Mouse (Mus musculus): ENCODE measurements around the gene Gdf15. TPM values are rescaled to one million over a fixed set of nuclear protein-coding genes. Genes with fewer than 3 reads are reported as not detected.
"Not testable (repeated sequence)": the region's sequence is repeated elsewhere in the genome, so short reads cannot be mapped to it uniquely, and the experiment has no call there.

Gdf15 gene
- total RNA-seq, 2 experiments from 2014 or later = 0.59 to 1.8 TPM

- not testable (repeated sequence) for DNase-seq (ENCODE audit: low spot score in 2 of 2)
These were observed 44.3 kb downstream of the Gdf15 start for GRCm38 (mm10) chr8:70587955-70588354.

GRCm38 (mm10) chr8:70585258-70585652 lies 47.0 kb downstream of the Gdf15 start:
- peak in 1 of 2 experiments; percentile 51 for DNase-seq (ENCODE audit: low spot score in 2 of 2)

GRCm38 (mm10) chr8:70584606-70585257 lies 47.5 kb downstream of the Gdf15 start:
- DNase-seq (ENCODE audit: low spot score in 2 of 2) = no peak

GRCm38 (mm10) chr8:70583476-70584387 lies 48.5 kb downstream of the Gdf15 start:
- no peak for DNase-seq (ENCODE audit: low spot score in 2 of 2)

Other genes starting within 250 kb of the Gdf15 start
- 10 to 100 TPM; 33.2 to 34.5 TPM for gene Crtc1, start 192.9 kb downstream of the Gdf15 start, total RNA-seq (2021)
- 10 to 100 TPM; 18.7 to 20.4 TPM for gene Klhl26, start 155.5 kb downstream of the Gdf15 start, total RNA-seq (2021)
- gene Tmem59l, start 145.1 kb downstream of the Gdf15 start, total RNA-seq (2021) = 1 to 10 TPM; 3.6 to 5.0 TPM
- gene Crlf1, start 139.3 kb downstream of the Gdf15 start, total RNA-seq (2021) = under 1 TPM in 1 of 2 experiments, not detected in 1; 0.45 TPM
- gene Rex1bd, start 125.7 kb downstream of the Gdf15 start, total RNA-seq (2021) = 100 to 1,000 TPM; 105 to 109 TPM
- 1,000 to 10,000 TPM; 1,529 to 1,618 TPM for gene Uba52, start 121.7 kb downstream of the Gdf15 start, total RNA-seq (2021)
- 100 to 1,000 TPM; 315 to 322 TPM for gene Fkbp8, start 104.7 kb downstream of the Gdf15 start, total RNA-seq (2021)
- 10 to 100 TPM; 80.4 to 80.5 TPM for gene Kxd1, start 104.5 kb downstream of the Gdf15 start, total RNA-seq (2021)
- gene Ell, start 93.0 kb downstream of the Gdf15 start, total RNA-seq (2021) = 10 to 100 TPM; 31.0 to 32.4 TPM
- gene Isyna1, start 38.1 kb downstream of the Gdf15 start, total RNA-seq (2021) = 10 to 100 TPM; 82.6 to 88.9 TPM
- 100 to 1,000 TPM; 137 to 154 TPM for gene Ssbp4, start 23.6 kb downstream of the Gdf15 start, total RNA-seq (2021)
- 1 to 10 TPM; 2.9 to 3.8 TPM for gene Lrrc25, start 16.3 kb downstream of the Gdf15 start, total RNA-seq (2021)
- gene Pgpep1, start 27.9 kb upstream of the Gdf15 start, total RNA-seq (2021) = 10 to 100 TPM; 62.1 to 76.0 TPM
- gene Lsm4, start 40.8 kb upstream of the Gdf15 start, total RNA-seq (2021) = 10 to 100 TPM; 96.6 to 99.0 TPM
- 100 to 1,000 TPM; 185 to 195 TPM for gene Jund, start 66.5 kb upstream of the Gdf15 start, total RNA-seq (2021)
- under 1 TPM; 0.14 to 0.25 TPM for gene Iqcn, start 71.0 kb upstream of the Gdf15 start, total RNA-seq (2021)
- gene Gm3336, start 86.1 kb upstream of the Gdf15 start, total RNA-seq (2021) = not detected
- gene Pde4c, start 91.3 kb upstream of the Gdf15 start, total RNA-seq (2021) = 1 to 10 TPM; 2.2 to 5.6 TPM
- 10 to 100 TPM; 58.9 to 59.7 TPM for gene Rab3a, start 122.2 kb upstream of the Gdf15 start, total RNA-seq (2021)
- 100 to 1,000 TPM in 1 of 2 experiments, 10 to 100 TPM in 1; 93.1 to 109 TPM for gene Mpv17l2, start 128.5 kb upstream of the Gdf15 start, total RNA-seq (2021)
- 10 to 100 TPM; 72.0 to 78.8 TPM for gene Pik3r2, start 144.3 kb upstream of the Gdf15 start, total RNA-seq (2021)
- 10 to 100 TPM; 34.5 to 40.9 TPM for gene Mast3, start 172.6 kb upstream of the Gdf15 start, total RNA-seq (2021)
- under 1 TPM; 0.22 to 0.37 TPM for gene Il12rb1, start 176.0 kb upstream of the Gdf15 start, total RNA-seq (2021)
- 10 to 100 TPM; 14.6 to 15.7 TPM for gene Arrdc2, start 207.3 kb upstream of the Gdf15 start, total RNA-seq (2021)
- 1 to 10 TPM; 1.4 to 2.1 TPM for gene Kcnn1, start 230.8 kb upstream of the Gdf15 start, total RNA-seq (2021)
- gene Ccdc124, start 241.5 kb upstream of the Gdf15 start, total RNA-seq (2021) = 10 to 100 TPM; 36.8 to 38.6 TPM

Measured in adrenal gland, postnatal 4 days (tissue).